Mouse (Mus musculus) MEL (cell line): ENCODE data around the gene Gm38392. TPM values are rescaled to one million over a fixed set of nuclear protein-coding genes. Genes with fewer than 3 reads are reported as not detected.

Experiments used
- DNase-seq: peaks from one replicate; pipeline ENCODE4 v3.0.0; 2011; ENCODE audit warnings: low read depth, low spot score
- H3K27ac ChIP-seq: 2 replicates; pipeline ENCODE4 v1.5.1; 2012; ENCODE audit warnings: low read depth, mild to moderate bottlenecking, control low read depth, low read length, moderate library complexity; ENCODE audit not compliant: control insufficient read depth
- H3K27me3 ChIP-seq, 2 experiments: fragments of 150-350 bp in 1 of 2; sonication (generic) in 1 of 2; 2 replicates each; pipeline ENCODE4 v1.6.1; 2012; ENCODE audit warnings: low read length in 2 of 2, mild to moderate bottlenecking in 2 of 2, improper control_type of control experiment in 1 of 2, moderate library complexity in 1 of 2; ENCODE audit not compliant: insufficient read depth in 2 of 2, control insufficient read depth in 1 of 2
- H3K36me3 ChIP-seq, 2 experiments: 2 replicates each; pipeline ENCODE4 v1.6.1; 2012 to 2014; ENCODE audit warnings: low read length in 2 of 2, improper control_type of control experiment in 1 of 2, inconsistent platforms in 1 of 2, mild to moderate bottlenecking in 1 of 2; ENCODE audit not compliant: insufficient read depth in 2 of 2, control insufficient read depth in 1 of 2
- H3K4me1 ChIP-seq, 2 experiments: fragments of 150-350 bp in 1 of 2; sonication (generic) in 1 of 2; 2 replicates each; pipeline ENCODE4 v1.6.1; 2012; ENCODE audit warnings: low read length in 2 of 2, improper control_type of control experiment in 1 of 2, mild to moderate bottlenecking in 1 of 2; ENCODE audit not compliant: insufficient read depth in 2 of 2, control insufficient read depth in 1 of 2
- H3K4me3 ChIP-seq, 2 experiments: fragments of 150-350 bp in 1 of 2; sonication (generic) in 1 of 2; 2 replicates each; pipeline ENCODE4 v1.5.1; 2012; ENCODE audit warnings: low read depth in 2 of 2, low read length in 2 of 2, mild to moderate bottlenecking in 2 of 2, moderate library complexity in 2 of 2, control low read depth in 1 of 2, improper control_type of control experiment in 1 of 2; ENCODE audit not compliant: control insufficient read depth in 1 of 2, insufficient read depth in 1 of 2
- H3K79me2 ChIP-seq: 2 replicates; pipeline ENCODE4 v1.6.1; 2012; ENCODE audit warnings: mild to moderate bottlenecking, low read length, moderate library complexity; ENCODE audit not compliant: control insufficient read depth, poor library complexity, insufficient read depth
- H3K9ac ChIP-seq: 2 replicates; pipeline ENCODE4 v1.6.1; 2012; ENCODE audit warnings: low read depth, mild to moderate bottlenecking, control low read depth, low read length, moderate library complexity; ENCODE audit not compliant: control insufficient read depth, poor library complexity, severe bottlenecking
- H3K9me3 ChIP-seq: fragments of 150-350 bp; sonication (generic); replicated peaks from 2 replicates; pipeline ENCODE4 v1.6.1; 2012; ENCODE audit warnings: mild to moderate bottlenecking, low read length, improper control_type of control experiment, moderate library complexity; ENCODE audit not compliant: insufficient read depth
- CHD2 ChIP-seq: IDR thresholded peaks from 2 replicates; pipeline ENCODE4 v1.6.1; 2011; ENCODE audit warnings: low read length, improper control_type of control experiment
- CTCF ChIP-seq, 3 experiments: IDR thresholded peaks in 2 of 3; conservative IDR thresholded peaks in 1 of 3; 2 replicates each; pipeline ENCODE4 v1.5.1; 2011 to 2012; ENCODE audit warnings: low read length in 3 of 3, low read depth in 2 of 3, mild to moderate bottlenecking in 2 of 3, improper control_type of control experiment in 1 of 3, inconsistent platforms in 1 of 3, mixed read lengths in 1 of 3, moderate library complexity in 1 of 3; ENCODE audit not compliant: control insufficient read depth in 1 of 3, insufficient read depth in 1 of 3, poor library complexity in 1 of 3, severe bottlenecking in 1 of 3
- E2F4 ChIP-seq: IDR thresholded peaks from 2 replicates; pipeline ENCODE4 v1.6.1; 2011; ENCODE audit warnings: low read depth, low read length, improper control_type of control experiment, borderline replicate concordance
- ELF1 ChIP-seq: IDR thresholded peaks from 2 replicates; pipeline ENCODE4 v1.6.1; 2014; ENCODE audit warnings: low read depth, mild to moderate bottlenecking, inconsistent platforms, low read length, improper control_type of control experiment, moderate library complexity
- EP300 ChIP-seq, 2 experiments: IDR thresholded peaks; 2 replicates each; pipeline ENCODE4 v1.6.1; 2011; ENCODE audit warnings: improper control_type of control experiment in 2 of 2, low read length in 2 of 2, low read depth in 1 of 2, mild to moderate bottlenecking in 1 of 2
- HCFC1 ChIP-seq: IDR thresholded peaks from 2 replicates; pipeline ENCODE4 v1.6.1; 2012; ENCODE audit warnings: low read depth, mild to moderate bottlenecking, inconsistent platforms, low read length, improper control_type of control experiment, moderate library complexity
- JUND ChIP-seq: IDR thresholded peaks from 2 replicates; pipeline ENCODE4 v1.6.1; 2011; ENCODE audit warnings: low read depth, mild to moderate bottlenecking, improper control_type of control experiment, low read length
- MYB ChIP-seq: IDR thresholded peaks from 2 replicates; pipeline ENCODE4 v1.6.1; 2011; ENCODE audit warnings: mild to moderate bottlenecking, low read depth, low read length, improper control_type of control experiment
- MYC ChIP-seq: IDR thresholded peaks from 2 replicates; pipeline ENCODE4 v1.6.1; 2011; ENCODE audit warnings: low read depth, mild to moderate bottlenecking, low read length, improper control_type of control experiment, moderate library complexity
- NELFE ChIP-seq: IDR thresholded peaks from 2 replicates; pipeline ENCODE4 v1.6.1; 2011; ENCODE audit warnings: low read depth, low read length, improper control_type of control experiment
- POLR2A ChIP-seq, 2 experiments: IDR thresholded peaks; 2 replicates each; pipeline ENCODE4 v1.6.1; 2011 to 2012; ENCODE audit warnings: low read length in 2 of 2, mild to moderate bottlenecking in 2 of 2, control low read depth in 1 of 2, improper control_type of control experiment in 1 of 2, low read depth in 1 of 2, moderate library complexity in 1 of 2; ENCODE audit not compliant: control insufficient read depth in 1 of 2, insufficient read depth in 1 of 2, poor library complexity in 1 of 2
- RCOR1 ChIP-seq: IDR thresholded peaks from 2 replicates; pipeline ENCODE4 v1.6.1; 2012; ENCODE audit warnings: low read depth, mild to moderate bottlenecking, inconsistent platforms, low read length, improper control_type of control experiment
- SIN3A ChIP-seq: IDR thresholded peaks from 2 replicates; pipeline ENCODE4 v1.6.1; 2012; ENCODE audit warnings: low read length, improper control_type of control experiment, inconsistent platforms
- TAL1 ChIP-seq: IDR thresholded peaks from 2 replicates; pipeline ENCODE4 v1.6.1; 2012; ENCODE audit warnings: mild to moderate bottlenecking, inconsistent platforms, low read length, moderate library complexity, mixed read lengths
- TBP ChIP-seq: IDR thresholded peaks from 2 replicates; pipeline ENCODE4 v1.8.0; 2011; ENCODE audit warnings: low read depth, low read length, improper control_type of control experiment
- TCF12 ChIP-seq: IDR thresholded peaks from 2 replicates; pipeline ENCODE4 v1.6.1; 2014; ENCODE audit warnings: low read depth, mild to moderate bottlenecking, inconsistent platforms, low read length, improper control_type of control experiment, moderate library complexity
- UBTF ChIP-seq: IDR thresholded peaks from 2 replicates; pipeline ENCODE4 v1.6.1; 2012; ENCODE audit warnings: low read depth, mild to moderate bottlenecking, inconsistent platforms, low read length, improper control_type of control experiment, moderate library complexity, borderline replicate concordance; ENCODE audit not compliant: insufficient read depth
- USF1 ChIP-seq: IDR thresholded peaks from 2 replicates; pipeline ENCODE4 v1.6.1; 2014; ENCODE audit warnings: low read depth, mild to moderate bottlenecking, inconsistent platforms, low read length, improper control_type of control experiment, moderate library complexity
- ZC3H11A ChIP-seq: IDR thresholded peaks from 2 replicates; pipeline ENCODE4 v1.6.1; 2012; ENCODE audit warnings: low read depth, mild to moderate bottlenecking, inconsistent platforms, low read length, improper control_type of control experiment
- polyA plus RNA-seq, 2 experiments: library from polyadenylated mRNA; stranded (reverse) in 1 of 2; unstranded in 1 of 2; fragments of >175 nt in 1 of 2; fragments of >200 nt in 1 of 2; gene quantifications; 2 replicates each; pipeline versions ENCODE4 v1.2.1 to v1.2.4; 2012; ENCODE audit warnings: low replicate concordance in 2 of 2, low read depth in 1 of 2; ENCODE audit not compliant: insufficient read length in 2 of 2, insufficient read depth in 1 of 2, missing spikeins in 1 of 2
- total RNA-seq: library from RNA; depleted of rRNA; stranded (reverse); fragments of 300-350 nt; gene quantifications from 2 replicates; pipeline ENCODE4 v1.2.3, GENCODE M21; 2012

Gene Gm38392
- total and polyA plus RNA-seq, 3 experiments: 0.69 to 0.84 TPM; not detected in 1

DNA sequence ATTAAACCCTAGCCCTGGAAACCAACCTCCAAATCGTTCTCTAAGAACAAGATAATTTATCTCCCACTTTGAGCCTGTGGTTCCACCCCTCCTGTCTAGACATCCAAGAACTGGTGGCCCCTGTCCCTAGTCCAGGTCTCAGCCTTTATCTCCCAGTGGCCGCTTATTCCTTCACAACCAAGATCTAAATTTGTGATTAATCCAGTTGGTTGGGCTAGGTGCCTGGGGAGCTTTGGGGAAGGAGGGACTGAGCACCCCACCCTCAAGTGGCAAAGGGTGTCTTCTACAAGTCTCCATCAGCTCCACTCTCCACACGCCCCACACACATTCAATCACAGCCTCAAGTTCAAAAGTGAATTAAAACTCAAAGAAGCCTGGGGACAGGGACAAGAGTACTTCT is 80.5 kb downstream of the Gm38392 start:
- Histone ChIP-seq H3K27ac (no peak overlapping the region), H3K9ac (no peak overlapping the region)

DNA sequence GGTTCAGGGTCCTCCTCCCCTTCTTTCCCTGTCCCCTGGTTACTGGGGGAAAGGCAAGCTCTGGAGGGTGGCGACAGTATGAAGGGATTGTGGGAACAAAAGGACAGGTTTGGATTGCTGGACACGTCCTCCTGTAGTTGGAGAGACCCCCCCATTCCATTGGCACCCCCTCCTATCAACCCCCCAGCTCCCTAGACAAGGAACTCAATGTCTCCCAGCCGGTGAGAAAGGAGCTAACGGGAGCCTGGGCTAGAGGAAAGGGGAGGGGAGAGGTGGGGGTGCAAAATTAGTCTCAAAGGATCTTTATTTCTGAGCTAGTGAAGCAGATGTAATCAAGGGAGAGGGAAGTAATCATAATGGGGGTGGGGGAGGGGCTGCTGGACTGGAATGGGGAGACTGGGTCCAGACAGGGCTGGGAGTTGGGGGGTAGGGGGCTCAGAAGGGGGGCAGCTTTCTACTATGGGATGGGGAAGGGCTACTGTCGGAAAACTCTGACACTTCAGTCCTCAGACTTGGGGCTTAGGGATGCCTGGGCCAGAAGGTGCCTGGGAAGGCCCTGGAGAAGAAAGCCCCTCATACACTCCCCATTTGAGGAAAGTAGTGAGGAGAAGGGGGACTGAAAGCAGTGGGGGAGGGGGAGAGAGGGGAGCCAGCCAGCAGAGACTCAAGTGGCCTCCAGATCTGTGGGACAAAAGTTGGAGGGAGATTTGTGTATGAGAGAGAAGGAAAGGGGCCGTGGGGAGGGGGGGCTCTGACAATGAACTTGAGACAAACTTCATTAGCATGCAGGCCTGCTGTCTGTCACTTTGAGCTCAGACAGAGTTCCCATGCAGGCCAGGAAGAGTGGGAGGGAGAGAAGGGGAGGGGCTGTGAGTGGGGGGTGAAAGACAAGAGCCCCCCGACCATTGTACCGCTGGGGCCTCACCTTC is 81.2 kb downstream of the Gm38392 start:
- no peaks in the 10 kb centered on the region for H3K9me3 ChIP-seq
- H3K27ac ChIP-seq: no peak overlapping the region
- H3K4me1 ChIP-seq: peaks cover 0 to 3% of the 10 kb centered on the region in 2 experiments; a peak in 3 of 4 replicates
- DNase-seq: no peak
- peaks cover 6 to 16% of the 10 kb centered on the region in 2 experiments for H3K27me3 ChIP-seq
- no peak overlapping the region for H3K4me3 ChIP-seq
- no peaks in the 10 kb centered on the region; a peak in 1 of 4 replicates for H3K36me3 ChIP-seq
- H3K9ac ChIP-seq: no peak overlapping the region
- H3K79me2 ChIP-seq: no peaks in the 10 kb centered on the region
- TF ChIP-seq CHD2 (no peak), CTCF (IDR thresholded peaks at IDR 0.05 in 2 of 3, conservative IDR thresholded peaks at IDR 0.05 in 1 of 3; ENCODE audit: control insufficient read depth in 1 of 3, insufficient read depth in 1 of 3, low read depth in 2 of 3, low read length in 3 of 3, poor library complexity in 1 of 3, severe bottlenecking in 1 of 3) (no peak), TAL1 (no peak), SIN3A (no peak), MYC (no peak), HCFC1 (no peak), JUND (no peak), POLR2A (IDR thresholded peaks at IDR 0.05; ENCODE audit: control insufficient read depth in 1 of 2, insufficient read depth in 1 of 2, low read depth in 1 of 2, low read length in 2 of 2, poor library complexity in 1 of 2) (no peak)

More for the DNA sequence above, 80.5 kb downstream of the Gm38392 start:
- Histone ChIP-seq H3K79me2 (no peaks in the 10 kb centered on the region), H3K36me3 (no peaks in the 10 kb centered on the region; a peak in 1 of 4 replicates), H3K4me1 (peaks cover 0 to 3% of the 10 kb centered on the region in 2 experiments; a peak in 3 of 4 replicates), H3K4me3 (no peak overlapping the region), H3K27me3 (peaks cover 6 to 16% of the 10 kb centered on the region in 2 experiments), H3K9me3 (no peaks in the 10 kb centered on the region)
- no peak for DNase-seq
- no peak for TF ChIP-seq E2F4
- no peak for TF ChIP-seq RCOR1
- TF ChIP-seq TBP: no peak
- no peak for TF ChIP-seq USF1
- TF ChIP-seq CTCF (IDR thresholded peaks at IDR 0.05 in 2 of 3, conservative IDR thresholded peaks at IDR 0.05 in 1 of 3; ENCODE audit: control insufficient read depth in 1 of 3, insufficient read depth in 1 of 3, low read depth in 2 of 3, low read length in 3 of 3, poor library complexity in 1 of 3, severe bottlenecking in 1 of 3): no peak
- no peak for TF ChIP-seq EP300 (IDR thresholded peaks at IDR 0.05; ENCODE audit: low read depth in 1 of 2, low read length in 2 of 2)
- TF ChIP-seq TCF12: no peak
- TF ChIP-seq ZC3H11A: no peak
- TF ChIP-seq CHD2: no peak
- TF ChIP-seq MYB: no peak
- no peak for TF ChIP-seq TAL1
- TF ChIP-seq UBTF: no peak
- TF ChIP-seq ELF1: no peak
- TF ChIP-seq NELFE: no peak
- TF ChIP-seq, all 39 proteins: peak for 0
